Mouse (Mus musculus) embryonic facial prominence, embryonic 10.5 days (tissue): ENCODE results near the gene Tnfrsf14. TPM values are rescaled to one million over a fixed set of nuclear protein-coding genes. Genes with fewer than 3 reads are reported as not detected.

ENCODE experiments used
- DNase-seq: peaks from one replicate; pipeline ENCODE4 v3.0.0-alpha.2; 2017; ENCODE audit warnings: low spot score
- H3K27ac ChIP-seq: fragments of 300-500 bp; sonication (generic); replicated peaks from 2 replicates; pipeline ENCODE4 v1.5.1; 2016; ENCODE audit warnings: mild to moderate bottlenecking
- H3K27me3 ChIP-seq: fragments of 300-500 bp; sonication (generic); replicated peaks from 2 replicates; pipeline ENCODE4 v1.6.1; 2016; ENCODE audit warnings: low read depth, mild to moderate bottlenecking; ENCODE audit not compliant: poor library complexity, severe bottlenecking
- H3K36me3 ChIP-seq: fragments of 300-500 bp; sonication (generic); replicated peaks from 2 replicates; pipeline ENCODE4 v1.6.1; 2016; ENCODE audit warnings: mild to moderate bottlenecking, moderate library complexity
- H3K4me1 ChIP-seq: fragments of 300-500 bp; sonication (generic); 2 replicates; pipeline ENCODE4 v1.6.1; 2016
- H3K4me3 ChIP-seq: fragments of 300-500 bp; sonication (generic); 2 replicates; pipeline ENCODE4 v1.5.1; 2016; ENCODE audit warnings: mild to moderate bottlenecking, moderate library complexity
- H3K9me3 ChIP-seq: fragments of 300-500 bp; sonication (generic); 2 replicates; pipeline ENCODE4 v1.6.1; 2016; ENCODE audit warnings: mild to moderate bottlenecking
- WGBS: fragments of 180-500 bp; shearing (Covaris S2); methylation state at CpG from one replicate; pipeline ENCODE4 v1.1.7; 2016; 5-methylcytosine and 5-hydroxymethylcytosine counted together
- polyA plus RNA-seq: library from polyadenylated mRNA; unstranded; fragments of >200 nt; fragmentation: Nextera tagmentation; extraction: Ambion mirVana; gene quantifications from 2 replicates; pipeline ENCODE4 v1.2.1, GENCODE M21; 2016

Gene Tnfrsf14
- polyA plus RNA-seq, 1 experiment from 2014 or later: 1.4 TPM

DNA sequence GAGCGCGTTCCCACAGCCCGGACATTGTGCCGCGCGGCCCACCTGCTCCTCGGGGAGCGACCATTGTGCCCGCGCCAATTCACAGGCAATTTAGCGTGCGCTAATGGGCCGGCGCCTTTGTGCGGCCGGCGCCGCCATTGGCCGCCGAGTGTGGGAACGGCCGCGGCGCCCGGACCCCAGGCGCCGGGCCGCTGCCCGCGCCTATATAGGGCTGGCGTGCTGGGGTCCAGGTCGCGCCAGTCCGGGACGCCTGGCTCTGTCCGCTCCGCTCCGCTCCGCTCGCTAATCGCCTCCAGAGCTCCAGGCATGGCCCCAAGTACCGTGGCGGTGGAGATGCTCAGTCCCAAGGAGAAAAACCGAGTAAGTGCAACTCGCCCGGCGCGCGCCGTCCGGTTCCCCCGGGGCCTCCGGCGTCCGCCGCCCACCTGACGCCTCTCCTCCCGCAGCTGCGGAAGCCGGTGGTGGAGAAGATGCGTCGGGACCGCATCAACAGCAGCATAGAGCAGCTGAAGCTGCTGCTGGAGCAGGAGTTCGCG lies 32.4 kb upstream of the Tnfrsf14 start, which contains the start of gene Hes5:
Hes5 (plus strand) TSS at position 234 of the 536 bp plus-strand sequence.
- WGBS: under 1% methylated on average over 65 of the region's 65 CpGs
- Histone ChIP-seq H3K27ac (peak within 1 kb of the TSS; percentile 98), H3K36me3 (peaks cover 12% of the 10 kb centered on the region), H3K27me3 (peaks cover 82% of the 10 kb centered on the region), H3K9me3 (no peaks in the 10 kb centered on the region), H3K4me1 (peaks cover 88% of the 10 kb centered on the region), H3K4me3 (peak within 1 kb of the TSS; percentile 91)
- peak; percentile 80 for DNase-seq

DNA sequence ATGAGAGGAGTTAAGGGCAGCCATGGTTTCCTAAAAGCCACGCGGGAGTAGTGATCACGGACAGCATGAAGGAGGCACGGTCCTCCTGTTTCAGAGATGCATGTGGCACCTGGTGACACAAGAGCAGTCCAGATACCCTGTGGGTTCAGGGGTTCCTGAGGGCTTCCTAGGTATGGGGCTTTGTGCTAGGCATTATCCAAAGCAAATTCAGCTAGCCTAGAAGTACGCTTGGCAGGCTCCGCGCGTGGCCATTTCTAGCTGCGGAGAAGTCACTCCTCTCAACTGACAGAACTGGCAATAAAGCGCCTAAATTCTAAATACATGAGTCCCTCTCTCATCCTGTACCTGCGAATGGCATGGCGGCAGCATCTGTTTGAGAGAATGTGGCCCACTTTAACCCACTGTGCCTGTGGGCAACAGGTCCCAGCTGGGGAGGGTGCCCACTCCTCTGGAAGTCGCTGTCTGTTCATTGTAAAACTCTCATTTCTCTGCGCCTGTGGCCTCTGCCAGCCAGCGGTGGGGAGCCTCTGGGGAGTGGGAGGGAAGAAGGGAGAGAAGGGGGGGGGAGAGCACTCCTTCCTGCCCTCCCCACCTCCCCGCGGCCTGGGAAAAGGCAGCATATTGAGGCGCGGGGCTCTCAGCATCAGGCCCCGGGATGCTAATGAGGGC lies 31.8 kb upstream of the Tnfrsf14 start:
- Histone ChIP-seq H3K4me3 (peak overlapping the region; percentile 91), H3K4me1 (peaks cover 82% of the 10 kb centered on the region), H3K9me3 (no peaks in the 10 kb centered on the region), H3K27me3 (peaks cover 88% of the 10 kb centered on the region), H3K27ac (peak overlapping the region; percentile 98), H3K36me3 (peaks cover 12% of the 10 kb centered on the region)
- 20% methylated on average over 20 of the region's 20 CpGs for WGBS
- no peak for DNase-seq

DNA sequence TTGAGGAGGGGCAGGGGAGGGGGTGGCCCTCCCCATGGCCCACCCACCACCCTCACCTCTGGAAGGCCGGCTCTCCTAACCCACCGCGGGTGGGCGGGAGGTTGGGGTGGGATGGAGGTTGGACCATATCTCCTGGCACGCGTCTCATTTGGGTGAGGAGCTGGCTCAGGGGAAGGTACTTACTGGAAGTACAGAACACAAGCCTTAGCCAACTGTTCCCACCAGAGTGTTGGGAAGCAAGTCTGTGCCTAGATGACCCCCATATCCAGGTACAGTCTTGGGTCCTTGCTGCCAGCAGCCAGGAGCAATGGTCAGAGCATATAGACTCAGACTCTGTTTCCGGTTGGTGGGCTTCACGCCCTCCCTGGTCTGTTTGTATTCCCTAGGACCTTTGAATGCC lies 30.3 kb upstream of the Tnfrsf14 start:
- peak overlapping the region; percentile 78 for H3K27ac ChIP-seq
- peaks cover 81% of the 10 kb centered on the region for H3K4me1 ChIP-seq
- peaks cover 100% of the 10 kb centered on the region for H3K27me3 ChIP-seq

DNA sequence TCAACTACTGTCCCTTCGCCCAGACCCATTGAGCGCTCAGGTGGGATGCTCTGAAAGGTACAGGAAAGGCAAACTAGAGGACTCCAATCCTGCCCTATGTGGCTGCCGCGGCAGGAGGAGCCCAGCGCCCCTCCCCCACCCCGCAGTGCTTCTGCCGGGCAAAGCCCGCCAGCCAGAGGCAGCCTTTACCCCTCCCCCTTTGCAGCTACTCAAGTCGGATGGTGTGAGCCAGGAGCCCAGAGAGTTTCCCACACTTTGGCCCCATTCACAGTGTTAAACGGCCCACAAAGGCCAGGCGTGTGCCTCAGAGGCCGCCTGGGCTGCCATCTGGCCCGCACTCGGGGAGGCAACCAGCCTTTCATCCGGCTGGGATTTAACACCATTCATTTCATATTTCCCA lies 29.8 kb upstream of the Tnfrsf14 start:
- Histone ChIP-seq H3K36me3 (peaks cover 12% of the 10 kb centered on the region), H3K27me3 (peaks cover 100% of the 10 kb centered on the region), H3K27ac (peak overlapping the region; percentile 78), H3K4me3 (peak overlapping the region; percentile 45), H3K4me1 (peaks cover 81% of the 10 kb centered on the region), H3K9me3 (no peaks in the 10 kb centered on the region)
- DNase-seq: peak; percentile 83
- WGBS: 1% methylated on average over 15 of the region's 15 CpGs

More for the DNA sequence above, 30.3 kb upstream of the Tnfrsf14 start:
- Histone ChIP-seq H3K36me3 (peaks cover 12% of the 10 kb centered on the region), H3K9me3 (no peaks in the 10 kb centered on the region), H3K4me3 (peak overlapping the region; percentile 45)
- WGBS: 12% methylated on average over 8 of the region's 8 CpGs
- no peak for DNase-seq

DNA sequence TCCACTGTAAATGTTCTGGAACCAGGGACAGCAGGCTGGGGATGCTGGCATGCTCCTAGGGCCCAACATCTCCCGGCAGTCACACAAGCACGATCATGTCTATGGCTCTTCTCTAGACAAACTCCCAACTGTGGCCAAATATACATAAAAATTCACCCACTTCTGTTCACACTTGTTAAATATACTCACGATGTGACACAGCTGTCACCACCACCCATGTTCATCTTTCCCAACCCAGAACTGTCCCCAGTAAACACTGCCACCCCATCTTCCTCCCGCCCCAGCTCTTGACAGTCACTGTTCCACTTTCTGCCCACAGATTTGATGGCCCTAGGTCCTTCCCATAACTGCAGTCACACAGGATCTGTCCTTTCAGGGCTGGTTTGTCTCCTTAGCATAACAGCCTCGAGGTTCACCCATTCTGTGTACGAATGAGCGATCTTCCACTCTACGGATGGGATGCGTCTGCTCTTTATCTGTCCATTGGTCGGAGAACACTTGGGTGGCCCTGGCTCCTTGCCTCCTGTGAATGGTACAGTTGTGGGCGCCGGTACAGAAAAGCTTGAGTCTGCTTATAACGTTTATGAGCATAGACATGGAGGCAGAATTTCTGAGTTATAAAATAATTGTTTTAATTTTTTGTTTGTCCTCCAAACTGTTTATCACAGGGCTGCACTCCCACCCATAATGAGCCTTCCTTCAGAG lies 29.1 kb upstream of the Tnfrsf14 start:
- no peak for DNase-seq
- peak overlapping the region; percentile 78 for H3K27ac ChIP-seq
- H3K27me3 ChIP-seq: peaks cover 100% of the 10 kb centered on the region
- H3K4me3 ChIP-seq: peak overlapping the region; percentile 45; the same call in 1 of the 2 replicates
- peaks cover 81% of the 10 kb centered on the region for H3K4me1 ChIP-seq
- WGBS: 50% methylated on average over 13 of the region's 13 CpGs
- H3K9me3 ChIP-seq: no peaks in the 10 kb centered on the region
- H3K36me3 ChIP-seq: peaks cover 11% of the 10 kb centered on the region

DNA sequence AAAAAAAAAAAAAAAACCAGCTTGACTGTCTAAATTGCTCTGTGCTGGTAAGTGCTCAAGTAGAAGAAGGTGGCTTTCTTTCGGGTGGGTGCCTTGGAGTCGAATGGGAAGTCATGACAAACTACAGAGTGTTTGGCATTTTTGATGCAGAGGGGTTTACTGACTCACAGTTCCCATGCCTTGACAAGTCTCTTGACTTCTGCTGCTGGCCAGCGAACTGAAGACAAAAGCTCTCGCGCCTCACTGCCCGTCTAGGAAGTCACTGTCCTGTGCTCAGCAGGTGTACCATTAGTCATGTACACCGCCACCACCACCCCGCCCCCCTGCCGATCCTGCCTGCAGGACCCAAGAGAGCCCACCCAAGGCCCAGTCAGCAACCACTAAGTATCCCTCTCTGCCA lies 28.2 kb upstream of the Tnfrsf14 start:
- DNase-seq: no peak
- no peaks in the 10 kb centered on the region for H3K9me3 ChIP-seq
- no peak overlapping the region for H3K4me3 ChIP-seq
- peaks cover 100% of the 10 kb centered on the region for H3K27me3 ChIP-seq
- peaks cover 81% of the 10 kb centered on the region for H3K4me1 ChIP-seq
- WGBS: 28% methylated on average over 9 of the region's 9 CpGs
- H3K27ac ChIP-seq: peak overlapping the region; percentile 51
- H3K36me3 ChIP-seq: peaks cover 4% of the 10 kb centered on the region; the same call in 1 of the 2 replicates

DNA sequence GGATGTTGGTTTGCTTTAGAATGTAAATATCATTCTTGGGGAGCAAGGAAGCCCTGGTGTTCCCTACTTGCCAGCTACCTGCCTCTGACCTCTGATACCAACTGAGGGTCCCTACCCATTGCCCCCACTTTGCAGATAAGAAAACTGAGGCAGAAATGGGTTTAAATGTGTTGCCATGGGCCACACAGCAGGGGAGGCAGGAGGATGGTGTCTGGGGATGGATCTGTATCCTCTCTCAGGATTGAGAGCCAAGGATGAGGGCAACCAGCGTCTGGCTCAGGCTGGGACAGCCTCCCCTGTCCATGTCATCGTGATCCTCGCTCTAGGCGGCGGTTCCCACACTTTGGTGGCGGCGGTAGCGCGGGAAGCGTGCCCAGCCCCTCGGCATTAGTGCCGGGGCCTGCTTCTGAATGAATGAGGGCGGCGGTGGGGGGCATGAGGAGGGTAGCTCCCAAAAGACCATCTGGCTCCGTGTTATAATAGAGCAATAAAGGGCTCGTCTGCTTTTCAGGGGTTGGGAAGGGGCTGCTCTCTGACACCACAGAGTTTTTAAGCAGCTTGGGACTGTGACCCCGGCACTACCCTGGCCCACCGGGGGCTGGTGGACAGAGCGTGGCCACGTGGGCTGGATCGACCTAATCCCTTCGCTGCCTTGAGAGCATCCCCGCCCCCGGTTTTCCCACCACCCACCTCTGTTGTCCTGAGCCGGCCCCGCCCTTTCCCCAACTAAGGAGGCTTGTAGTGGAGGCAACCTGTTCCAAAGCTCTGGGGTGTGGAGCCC lies 24.3 kb upstream of the Tnfrsf14 start:
- peak overlapping the region; percentile 54; the same call in 1 of the 2 replicates for H3K27ac ChIP-seq
- H3K4me1 ChIP-seq: peaks cover 66% of the 10 kb centered on the region
- peak overlapping the region; percentile 32 for H3K4me3 ChIP-seq
- DNase-seq: peak; percentile 66
- peaks cover 97% of the 10 kb centered on the region for H3K27me3 ChIP-seq
- H3K36me3 ChIP-seq: no peaks in the 10 kb centered on the region
- WGBS: 2% methylated on average over 26 of the region's 26 CpGs
- H3K9me3 ChIP-seq: no peaks in the 10 kb centered on the region

DNA sequence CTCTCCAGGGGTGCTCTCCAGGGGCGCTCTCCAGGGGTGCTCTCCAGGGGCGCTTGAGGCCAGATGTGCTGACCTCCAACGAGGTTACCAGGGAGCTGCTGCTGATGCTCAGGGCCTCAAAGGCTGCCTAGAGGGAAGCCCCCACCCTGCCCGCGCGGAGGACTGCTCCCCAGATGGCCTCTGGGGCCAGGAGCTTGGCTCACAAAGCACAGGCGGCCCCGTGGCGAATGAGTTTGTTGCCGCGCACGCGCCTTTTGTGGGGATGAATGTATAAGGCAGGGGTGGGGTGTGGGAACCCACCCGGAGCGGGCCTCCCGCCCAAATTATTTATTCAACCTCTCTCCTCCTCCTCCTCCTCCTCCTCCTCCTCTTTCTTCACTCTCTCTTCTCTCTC lies 21.2 kb upstream of the Tnfrsf14 start:
- no peaks in the 10 kb centered on the region for H3K9me3 ChIP-seq
- WGBS: 11% methylated on average over 16 of the region's 16 CpGs
- H3K4me3 ChIP-seq: peak overlapping the region; percentile 35
- DNase-seq: peak; percentile 51
- H3K36me3 ChIP-seq: no peaks in the 10 kb centered on the region
- H3K4me1 ChIP-seq: peaks cover 68% of the 10 kb centered on the region
- peaks cover 67% of the 10 kb centered on the region for H3K27me3 ChIP-seq
- H3K27ac ChIP-seq: peak overlapping the region; percentile 72

DNA sequence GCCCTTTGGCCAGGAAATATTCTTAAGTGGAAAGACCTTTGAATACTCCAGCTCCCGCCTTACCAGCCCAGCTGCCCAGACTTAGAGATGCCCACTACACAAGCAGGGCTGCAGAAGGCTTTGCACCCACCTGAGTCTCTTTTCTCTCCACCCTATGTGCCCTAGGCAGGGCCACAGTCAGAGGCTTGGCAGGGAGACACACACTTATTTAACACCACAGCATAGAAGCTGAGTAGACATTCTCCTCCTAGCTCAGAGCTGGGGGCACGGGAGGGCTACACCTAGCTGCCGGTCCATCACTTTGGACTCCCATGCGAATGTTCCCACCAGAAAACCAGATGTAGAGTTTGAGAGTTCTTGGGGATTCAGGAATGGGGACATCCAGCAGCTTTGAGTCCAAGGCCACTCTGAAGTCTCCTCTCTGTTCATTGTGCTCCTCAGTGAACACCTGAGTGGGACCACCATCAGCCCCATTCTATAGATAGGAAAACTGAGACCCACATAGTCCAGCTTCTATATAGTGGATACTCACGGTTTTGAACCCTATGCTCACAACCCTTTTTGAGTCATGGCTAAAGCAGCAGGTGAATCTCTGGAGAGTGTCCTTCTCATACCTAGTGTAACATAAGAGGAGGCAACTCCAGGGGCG lies 20.7 kb upstream of the Tnfrsf14 start:
- Histone ChIP-seq H3K27me3 (peaks cover 61% of the 10 kb centered on the region), H3K27ac (peak overlapping the region; percentile 72), H3K36me3 (no peaks in the 10 kb centered on the region), H3K9me3 (no peaks in the 10 kb centered on the region), H3K4me1 (peaks cover 63% of the 10 kb centered on the region), H3K4me3 (peak overlapping the region; percentile 35)
- no peak for DNase-seq
- 57% methylated on average over 6 of the region's 6 CpGs for WGBS

DNA sequence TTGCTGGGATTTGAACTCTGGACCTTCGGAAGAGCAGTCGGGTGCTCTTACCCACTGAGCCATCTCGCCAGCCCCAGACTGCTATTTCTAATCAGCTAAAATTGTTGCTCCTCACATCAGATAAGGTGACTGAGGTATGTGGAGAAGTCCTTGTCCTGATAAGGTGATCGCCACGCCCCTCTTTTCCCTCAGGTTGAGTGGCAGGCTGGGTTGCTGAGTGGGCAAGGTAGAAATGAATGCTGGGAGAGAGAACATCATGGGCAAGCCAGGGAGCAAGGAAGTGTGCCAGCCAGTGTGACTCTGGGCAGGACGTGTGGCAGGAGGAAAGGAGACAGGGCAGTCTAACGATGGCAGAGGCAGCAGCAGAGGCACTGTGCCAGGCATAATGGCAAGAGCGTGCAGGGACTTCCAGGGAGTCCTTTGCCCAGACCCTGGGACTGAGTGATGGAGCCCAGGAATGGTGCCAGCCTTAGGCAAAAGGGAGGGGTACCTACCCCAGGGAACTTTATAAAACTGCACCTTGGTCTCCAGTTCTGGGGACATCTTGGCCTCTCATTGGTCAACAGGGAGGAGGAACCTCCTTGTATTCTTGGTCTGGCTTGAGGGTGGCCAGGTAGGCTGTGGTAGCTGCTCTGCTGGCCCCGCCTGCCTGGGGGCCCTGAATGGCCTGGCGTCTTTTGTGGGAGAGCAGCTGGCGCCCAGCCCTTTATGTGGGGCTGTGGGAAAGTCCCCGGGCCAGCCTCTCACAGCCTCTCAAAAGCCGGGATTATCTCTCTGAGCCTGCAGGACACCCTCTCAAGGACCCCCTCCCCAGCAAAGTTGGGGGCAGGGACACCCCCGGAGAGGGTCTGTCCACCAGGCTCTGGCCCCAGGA lies 19.9 kb upstream of the Tnfrsf14 start:
- H3K27ac ChIP-seq: peak overlapping the region; percentile 72

DNA sequence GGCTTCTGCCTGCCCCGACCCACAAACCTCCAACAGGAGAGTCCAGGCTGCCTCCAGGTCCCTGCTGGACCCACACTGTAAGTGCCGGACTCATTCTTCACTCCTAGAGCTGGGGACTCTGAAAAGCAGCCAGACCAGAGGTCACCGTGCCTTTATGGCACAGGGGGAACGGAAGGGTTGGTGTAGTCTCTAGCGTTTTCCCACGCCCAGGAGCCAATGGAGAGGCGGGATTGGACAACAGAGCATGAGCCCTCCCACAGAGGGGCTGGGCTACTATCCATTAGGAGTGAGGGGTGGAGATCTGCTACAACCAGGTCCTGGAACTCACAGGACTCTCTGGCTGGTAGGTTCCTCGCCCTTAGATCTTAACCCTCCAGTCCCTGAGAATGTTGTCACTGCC lies 18.0 kb upstream of the Tnfrsf14 start:
- Histone ChIP-seq H3K27me3 (peaks cover 34% of the 10 kb centered on the region), H3K4me1 (peaks cover 37% of the 10 kb centered on the region), H3K27ac (peak overlapping the region; percentile 70), H3K9me3 (0 out of 2 replicates have a peak, but pooled peaks cover 3% of the 10 kb centered on the region), H3K36me3 (no peaks in the 10 kb centered on the region), H3K4me3 (peak overlapping the region; percentile 48)
- 4% methylated on average over 8 of the region's 8 CpGs for WGBS
- DNase-seq: peak; percentile 83

More for the DNA sequence above, 19.9 kb upstream of the Tnfrsf14 start:
- 49% methylated on average over 14 of the region's 14 CpGs for WGBS
- Histone ChIP-seq H3K4me1 (peaks cover 55% of the 10 kb centered on the region), H3K27me3 (peaks cover 54% of the 10 kb centered on the region), H3K36me3 (no peaks in the 10 kb centered on the region), H3K4me3 (peak overlapping the region; percentile 35), H3K9me3 (no peaks in the 10 kb centered on the region)
- DNase-seq: peak; percentile 48
